Mouse (Mus musculus): ENCODE data around the gene Mrpl49.

DNA sequence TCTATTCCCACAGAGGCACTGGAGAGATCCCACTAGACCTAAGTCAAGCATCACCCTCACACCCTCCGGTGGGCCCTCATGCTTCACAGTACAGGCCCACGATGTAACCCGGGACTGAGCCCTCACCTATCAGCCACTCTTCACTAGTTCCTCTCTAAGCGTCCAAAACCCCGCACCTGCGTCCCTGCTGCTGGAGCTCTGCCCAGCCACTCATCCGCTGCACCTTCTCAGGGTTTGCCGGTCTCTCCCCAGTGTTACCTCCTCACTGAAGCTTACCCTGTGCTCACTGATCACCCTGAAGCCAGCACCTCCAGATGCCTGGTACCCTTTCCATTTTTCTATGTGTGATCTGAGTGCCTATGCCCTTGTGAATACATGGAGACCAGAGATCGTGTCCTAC lies 15.3 kb downstream of the Mrpl49 start:
- no peak for TF ChIP-seq CTCF (IDR thresholded peaks at IDR 0.05; ENCODE audit: low read depth)
- no peak for TF ChIP-seq EP300 (IDR thresholded peaks at IDR 0.05; ENCODE audit: low read depth)

All from liver, postnatal 0 days (tissue).